Mouse (Mus musculus) liver, embryonic 14.5 days (tissue): ENCODE measurements around the gene Krt12. TPM values are rescaled to one million over a fixed set of nuclear protein-coding genes. Genes with fewer than 3 reads are reported as not detected.

Experiments
- ATAC-seq: fragments of 200-750 bp; cut with Nextera tagmentation; 2 replicates; pipeline ENCODE4 v1.8.0; 2017; ENCODE audit warnings: moderate number of reproducible peaks, mild to moderate bottlenecking, moderate library complexity; ENCODE audit not compliant: insufficient read depth
- DNase-seq, 3 experiments: peaks; one replicate each; pipeline ENCODE4 v3.0.0-alpha.2; 2012 to 2013; ENCODE audit warnings: low read depth in 3 of 3, low spot score in 3 of 3
- H3K27ac ChIP-seq: fragments of 300-500 bp; sonication (generic); 2 replicates; pipeline ENCODE4 v1.5.1; 2014; ENCODE audit warnings: moderate library complexity, mild to moderate bottlenecking, control low read depth, inconsistent platforms
- H3K27me3 ChIP-seq: fragments of 300-500 bp; sonication (generic); 2 replicates; pipeline ENCODE4 v1.6.1; 2014; ENCODE audit warnings: mild to moderate bottlenecking, low read length, moderate library complexity; ENCODE audit not compliant: control insufficient read depth, insufficient read depth
- H3K36me3 ChIP-seq: fragments of 300-500 bp; sonication (generic); replicated peaks from 2 replicates; pipeline ENCODE4 v1.6.1; 2014; ENCODE audit warnings: low read depth; ENCODE audit not compliant: control insufficient read depth, insufficient read depth
- H3K4me1 ChIP-seq, 2 experiments: fragments of 200-500 bp in 1 of 2; fragments of 300-500 bp in 1 of 2; sonication (generic) in 1 of 2; replicated peaks; 2 replicates each; pipeline ENCODE4 v1.6.1; 2012 to 2014; ENCODE audit warnings: antibody characterized with exemption in 1 of 2, inconsistent platforms in 1 of 2, low read length in 1 of 2; ENCODE audit not compliant: control insufficient read depth in 2 of 2, insufficient read depth in 2 of 2
- H3K4me2 ChIP-seq: fragments of 300-500 bp; sonication (generic); 2 replicates; pipeline ENCODE4 v1.6.1; 2014; ENCODE audit warnings: low read depth, mild to moderate bottlenecking, control low read depth, moderate library complexity
- H3K4me3 ChIP-seq, 2 experiments: fragments of 200-500 bp in 1 of 2; fragments of 300-500 bp in 1 of 2; sonication (generic) in 1 of 2; 2 replicates each; pipeline ENCODE4 v1.5.1; 2012 to 2014; ENCODE audit warnings: low read depth in 2 of 2, low read length in 2 of 2, mild to moderate bottlenecking in 2 of 2, control low read depth in 1 of 2, inconsistent platforms in 1 of 2, moderate library complexity in 1 of 2; ENCODE audit not compliant: insufficient read depth in 1 of 2
- H3K9ac ChIP-seq: fragments of 300-500 bp; sonication (generic); replicated peaks from 2 replicates; pipeline ENCODE4 v1.6.1; 2014; ENCODE audit warnings: mild to moderate bottlenecking, control low read depth, moderate library complexity
- H3K9me3 ChIP-seq: fragments of 300-500 bp; sonication (generic); 2 replicates; pipeline ENCODE4 v1.6.1; 2016; ENCODE audit warnings: low read length, mixed read lengths; ENCODE audit not compliant: control insufficient read depth
- CTCF ChIP-seq: IDR thresholded peaks from 2 replicates; pipeline ENCODE4 v1.5.1; 2016; ENCODE audit warnings: antibody characterized with exemption, low read depth, control low read depth
- EP300 ChIP-seq: IDR thresholded peaks from 2 replicates; pipeline ENCODE4 v1.6.1; 2016; ENCODE audit warnings: antibody characterized with exemption, low read depth
- WGBS: fragments of 180-500 bp; shearing (Covaris S2); extraction: QIAGEN DNeasy Blood & Tissue Kit; methylation state at CpG from one replicate; pipeline ENCODE4 v1.1.7; 2014; ENCODE audit not compliant: insufficient replicate concordance; 5-methylcytosine and 5-hydroxymethylcytosine counted together
- polyA plus RNA-seq, 2 experiments: library from polyadenylated mRNA; depleted of rRNA in 1 of 2; stranded (reverse) in 1 of 2; unstranded in 1 of 2; fragments of >200 nt; fragmentation: Nextera tagmentation in 1 of 2; extraction: Ambion mirVana in 1 of 2; gene quantifications; 2 replicates each; pipeline versions ENCODE4 v1.2.1 to v1.2.3; 2012 to 2014

The Krt12 gene
- polyA plus RNA-seq, 2 experiments, result not detected

GRCm38 (mm10) chr11:99430670-99431069 lies 8.6 kb upstream of the Krt12 start:
- TF ChIP-seq EP300, result no peak
- TF ChIP-seq CTCF, result no peak; the same call in 1 of the 2 replicates

GRCm38 (mm10) chr11:99420586-99420985 lies 1.5 kb downstream of the Krt12 start:
- H3K9ac ChIP-seq, result no peak overlapping the region
- TF ChIP-seq CTCF (no peak), EP300 (no peak)
- no peaks in the 10 kb centered on the region for H3K27me3 ChIP-seq
- H3K27ac ChIP-seq, result no peak overlapping the region
- DNase-seq, result no peak
- H3K4me2 ChIP-seq, result no peak overlapping the region
- H3K9me3 ChIP-seq, result no peaks in the 10 kb centered on the region
- no peaks in the 10 kb centered on the region for H3K4me1 ChIP-seq
- H3K36me3 ChIP-seq, result no peaks in the 10 kb centered on the region
- no peak for ATAC-seq
- H3K4me3 ChIP-seq, result no peak overlapping the region
- 24% methylated on average over 10 of the region's 10 CpGs for WGBS

More at GRCm38 (mm10) chr11:99430670-99431069, 8.6 kb upstream of the Krt12 start:
- no peak overlapping the region for H3K4me3 ChIP-seq
- no peaks in the 10 kb centered on the region for H3K4me1 ChIP-seq
- no peaks in the 10 kb centered on the region for H3K9me3 ChIP-seq
- no peak overlapping the region for H3K27ac ChIP-seq
- ATAC-seq, result no peak
- H3K4me2 ChIP-seq, result no peak overlapping the region
- whole genome bisulfite sequencing, result 40% methylated on average over 12 of the region's 12 CpGs
- H3K36me3 ChIP-seq, result no peaks in the 10 kb centered on the region
- no peak for DNase-seq
- H3K9ac ChIP-seq, result no peak overlapping the region
- no peaks in the 10 kb centered on the region for H3K27me3 ChIP-seq

GRCm38 (mm10) chr11:99417819-99418218 lies 4.2 kb downstream of the Krt12 start:
- WGBS, result 61% methylated on average over 16 of the region's 16 CpGs
- DNase-seq, result no peak
- Histone ChIP-seq H3K9ac (no peak overlapping the region), H3K4me2 (no peak overlapping the region), H3K27ac (no peak overlapping the region), H3K27me3 (no peaks in the 10 kb centered on the region), H3K4me1 (no peaks in the 10 kb centered on the region), H3K9me3 (no peaks in the 10 kb centered on the region), H3K36me3 (no peaks in the 10 kb centered on the region), H3K4me3 (no peak overlapping the region)
- no peak for TF ChIP-seq CTCF
- TF ChIP-seq EP300, result no peak
- no peak for ATAC-seq

DNA sequence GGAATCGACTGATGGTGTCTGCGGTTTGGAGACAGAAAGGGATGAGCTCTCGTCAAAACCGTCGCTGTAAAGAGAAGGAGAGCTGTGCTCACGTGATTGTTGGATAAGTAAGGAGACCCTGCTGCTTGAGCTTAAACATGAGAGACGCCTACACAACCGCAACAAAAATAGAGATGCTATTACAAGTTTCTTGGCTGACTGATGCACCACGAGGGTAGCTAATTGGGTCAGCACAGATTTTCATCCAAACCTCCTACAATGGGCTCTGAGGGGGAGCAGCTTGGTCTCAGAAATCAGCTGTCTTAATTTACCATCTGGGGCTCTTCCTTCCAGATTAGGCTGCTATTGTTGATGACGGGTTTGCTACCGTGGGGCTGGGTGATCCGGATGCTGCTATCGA lies 5.2 kb downstream of the Krt12 start:
- H3K4me2 ChIP-seq, result no peak overlapping the region
- H3K9me3 ChIP-seq, result no peaks in the 10 kb centered on the region
- no peaks in the 10 kb centered on the region for H3K4me1 ChIP-seq
- H3K27me3 ChIP-seq, result no peaks in the 10 kb centered on the region
- no peaks in the 10 kb centered on the region for H3K36me3 ChIP-seq
- WGBS, result 68% methylated on average over 13 of the region's 13 CpGs
- no peak for DNase-seq
- no peak for ATAC-seq
- TF ChIP-seq CTCF (no peak), EP300 (no peak)
- no peak overlapping the region for H3K4me3 ChIP-seq
- no peak overlapping the region for H3K27ac ChIP-seq
- H3K9ac ChIP-seq, result no peak overlapping the region

DNA sequence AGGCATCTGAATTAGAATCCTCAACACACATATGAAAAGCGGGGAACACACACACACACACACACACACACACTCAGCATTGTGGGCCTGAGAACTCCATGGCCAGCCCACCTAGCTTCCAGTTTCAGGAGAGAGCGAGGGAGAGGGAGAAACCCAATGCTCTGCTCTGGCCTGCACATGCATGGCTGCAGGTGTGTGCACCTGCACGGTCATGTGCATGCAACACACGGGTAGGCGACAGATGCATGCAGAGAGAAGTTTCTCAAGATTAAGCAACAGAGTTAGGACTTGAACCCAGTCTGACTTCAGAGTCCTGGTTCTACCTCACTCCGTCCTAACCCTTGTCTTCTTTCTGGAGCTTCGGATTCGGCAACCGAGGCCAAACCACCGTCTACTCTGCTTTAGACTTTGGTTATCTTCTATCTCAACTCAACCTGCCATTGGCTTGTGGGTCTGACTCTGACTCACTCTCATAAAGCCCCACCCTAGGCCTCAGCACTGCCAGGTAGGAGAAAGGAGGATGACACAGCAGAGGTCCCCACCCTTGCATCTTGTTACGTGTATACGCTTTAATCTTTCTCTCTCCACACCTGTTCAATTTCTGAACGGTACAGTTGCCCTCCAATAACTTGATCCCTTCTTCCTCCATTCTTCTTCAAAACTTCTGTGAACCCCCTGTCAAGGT lies 7.5 kb downstream of the Krt12 start:
- no peaks in the 10 kb centered on the region for H3K36me3 ChIP-seq
- H3K4me3 ChIP-seq, result no peak overlapping the region
- 72% methylated on average over 13 of the region's 13 CpGs for WGBS
- H3K9ac ChIP-seq, result no peak overlapping the region
- H3K27ac ChIP-seq, result no peak overlapping the region
- H3K4me2 ChIP-seq, result no peak overlapping the region
- TF ChIP-seq EP300 (no peak), CTCF (no peak)
- H3K4me1 ChIP-seq, result no peaks in the 10 kb centered on the region
- no peaks in the 10 kb centered on the region for H3K27me3 ChIP-seq
- no peaks in the 10 kb centered on the region for H3K9me3 ChIP-seq
- ATAC-seq (no peak), DNase-seq (no peak)
